Mouse (Mus musculus) cerebellum, postnatal 25 days (tissue): ENCODE measurements at regions not wholly inside any gene's neighbourhood (a gene's known extent, or its start where the extent isn't known, plus 50 kb on each side); places are given as distances from the start of the nearest gene placed in this dataset.

Source experiments
- DNase-seq, 2 experiments: peaks; one replicate each; pipeline ENCODE4 v3.0.0; 2021; ENCODE audit warnings: mixed read lengths in 2 of 2

DNA sequence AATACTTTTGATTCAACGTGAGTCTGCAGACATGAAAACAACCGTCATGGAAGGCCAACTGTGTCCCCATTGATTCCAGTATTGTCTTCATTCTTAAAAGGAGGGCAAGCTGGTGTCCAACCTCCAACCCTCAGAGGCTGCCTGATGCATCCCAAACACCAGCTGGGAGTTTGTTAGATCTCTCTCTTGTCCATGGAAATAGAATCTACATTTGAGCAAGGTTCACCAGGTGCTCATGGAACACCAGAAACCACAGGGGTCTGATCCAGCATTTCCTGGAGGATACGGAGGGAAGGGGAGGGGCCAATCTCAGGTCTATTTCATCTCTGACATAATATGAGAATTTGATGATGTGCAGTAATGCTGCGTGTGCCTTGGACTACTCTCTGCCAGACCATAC, 512.3 kb upstream of the Tbx3 start:
- no peak for DNase-seq

DNA sequence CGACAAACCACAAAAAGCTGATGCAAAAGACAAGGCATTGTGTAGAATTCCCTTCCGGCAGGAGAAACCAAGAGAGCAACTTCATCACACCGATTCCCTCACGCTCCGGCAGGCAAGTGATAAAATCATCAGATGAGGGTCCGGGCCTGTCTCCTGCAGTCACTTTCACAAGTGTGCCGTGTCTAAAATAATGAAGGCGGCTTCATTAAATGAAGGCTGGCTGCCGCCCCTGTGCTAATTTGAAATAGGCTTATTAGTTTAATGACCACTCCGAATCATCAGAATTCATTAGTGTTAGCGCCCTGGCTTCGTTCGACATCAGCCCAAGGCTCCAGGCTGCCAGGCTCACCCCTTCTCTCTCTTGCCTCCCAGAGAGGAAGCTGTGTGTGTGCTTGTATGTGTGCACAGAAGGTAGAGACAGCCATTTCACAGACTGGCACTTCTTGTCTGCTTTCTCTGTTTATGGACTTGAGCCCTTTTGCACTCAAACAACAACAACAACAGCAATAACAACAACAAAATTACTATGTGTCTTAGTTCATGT, 508.3 kb upstream of the Tbx3 start:
- DNase-seq, result no peak

DNA sequence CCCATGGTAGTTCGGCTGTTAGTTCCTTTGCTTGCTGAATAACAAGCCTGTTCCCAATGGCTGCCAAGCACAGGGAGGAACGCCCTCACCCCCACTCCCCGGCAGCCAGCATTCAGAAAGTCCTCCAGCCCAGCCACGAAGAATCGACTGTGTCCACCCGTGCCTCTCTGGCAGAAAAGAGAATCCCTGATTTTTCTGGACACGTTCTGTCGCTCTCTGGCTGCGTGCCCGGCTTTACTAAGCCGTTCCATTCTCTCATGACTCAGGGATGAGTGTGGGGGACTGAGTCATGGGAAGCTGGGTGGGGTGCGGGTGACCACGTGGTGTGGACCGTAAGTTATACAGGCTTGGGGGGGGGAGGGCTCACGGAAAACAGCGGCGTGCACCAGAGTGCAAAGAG, 502.8 kb upstream of the Tbx3 start:
- DNase-seq, result peak; percentile 65 to 84

DNA sequence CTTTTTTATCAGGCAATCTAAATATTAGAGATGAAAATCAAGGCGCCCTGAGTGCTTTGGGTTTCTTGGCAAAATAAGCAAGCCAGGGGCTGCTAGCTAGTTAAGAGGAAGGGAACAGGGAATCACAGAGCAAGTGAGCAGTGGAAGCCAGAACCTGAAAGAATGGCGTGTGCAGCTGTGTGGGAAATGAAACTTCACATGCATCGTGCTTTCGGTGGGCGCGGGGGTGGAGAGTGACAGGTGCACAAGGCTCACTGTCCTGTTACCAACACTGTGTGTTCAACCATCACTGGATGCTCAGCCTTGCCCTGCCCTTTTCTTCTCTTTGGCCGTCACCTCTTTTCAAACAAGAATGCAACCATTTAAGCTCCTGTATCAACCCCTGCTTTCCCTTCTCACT, 501.2 kb upstream of the Tbx3 start:
- DNase-seq, result no peak

DNA sequence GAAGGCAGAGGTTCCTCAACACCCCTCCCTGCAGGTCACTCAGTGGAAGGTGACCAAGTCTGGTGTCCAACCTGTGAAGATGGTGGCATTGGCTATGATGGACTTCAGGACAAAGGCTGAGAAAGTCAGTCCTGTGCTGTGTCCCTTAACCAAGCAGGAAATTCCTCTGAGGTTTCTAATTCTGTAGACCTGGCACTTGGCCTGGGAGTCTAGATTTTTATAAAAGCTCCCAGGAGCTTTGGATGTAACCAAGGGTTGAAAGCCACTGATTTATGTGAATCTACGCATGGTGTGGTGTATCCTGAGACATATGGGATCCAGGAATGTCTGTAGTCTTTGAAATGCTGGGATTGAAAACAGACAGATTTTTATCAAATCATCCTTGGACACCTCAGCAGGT, 498.8 kb upstream of the Tbx3 start:
- no peak for DNase-seq

DNA sequence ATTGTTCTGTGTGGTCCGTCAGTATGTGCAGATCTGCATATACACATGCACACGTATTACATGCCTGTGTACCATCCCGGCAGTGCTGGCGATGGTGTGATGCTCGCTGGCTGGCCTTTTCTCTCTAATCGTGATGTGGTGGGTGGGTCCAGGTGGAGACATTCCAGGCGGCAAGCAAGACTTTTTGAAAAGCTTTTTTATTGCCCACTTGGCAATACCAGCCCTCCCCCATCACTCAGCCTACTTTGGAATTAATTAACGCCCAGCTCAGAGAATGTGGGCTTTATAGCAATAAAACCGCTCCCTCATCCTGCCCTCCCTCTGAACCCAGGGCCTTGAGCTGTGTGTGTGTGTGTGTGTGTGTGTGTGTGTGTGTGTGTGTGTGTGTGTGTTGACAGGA, 491.7 kb upstream of the Tbx3 start:
- DNase-seq, result no peak

DNA sequence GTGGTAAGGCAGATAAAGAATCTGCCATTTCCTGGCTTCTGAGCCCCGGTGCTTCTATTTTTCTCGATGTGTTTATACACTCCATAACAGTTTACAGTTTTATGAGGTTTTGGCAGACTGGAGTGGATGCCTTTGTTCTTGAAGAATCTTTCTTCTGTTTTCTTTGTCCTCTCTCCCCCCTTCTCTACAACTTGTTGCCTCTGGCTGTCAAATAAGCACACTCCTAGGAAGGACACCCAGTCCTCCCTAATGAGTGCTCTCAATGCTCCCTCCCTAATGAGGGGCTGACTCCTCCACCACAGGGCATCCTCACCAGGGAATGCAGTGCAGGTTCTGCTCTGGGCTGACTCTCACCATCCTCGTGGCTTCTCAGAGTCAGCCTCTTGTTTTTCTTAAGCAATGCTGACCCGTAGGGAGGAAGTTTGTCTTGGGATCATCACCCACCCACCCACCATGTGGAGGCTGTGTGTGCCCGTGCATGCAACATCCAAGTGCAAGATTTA, 486.9 kb upstream of the Tbx3 start:
- no peak for DNase-seq

DNA sequence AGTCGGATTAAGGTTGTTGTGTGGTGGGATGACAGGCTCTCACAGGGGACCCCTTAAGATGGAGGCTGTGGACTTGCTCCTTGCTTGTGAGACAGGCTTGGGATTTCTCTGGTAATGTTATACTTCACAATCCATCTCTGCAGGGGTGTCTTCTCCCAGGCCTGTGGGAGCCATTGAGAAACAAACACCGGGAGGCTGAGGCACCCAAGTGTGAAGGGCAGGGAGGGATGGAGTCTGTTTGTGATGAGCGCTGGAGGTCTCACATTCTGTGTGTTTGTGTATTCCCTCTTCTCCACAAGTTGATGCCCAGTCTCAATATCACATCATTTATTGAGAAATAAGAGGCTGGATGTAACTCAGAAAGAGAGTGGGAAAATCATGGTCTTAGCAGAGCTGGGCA, 483.9 kb upstream of the Tbx3 start:
- no peak for DNase-seq

DNA sequence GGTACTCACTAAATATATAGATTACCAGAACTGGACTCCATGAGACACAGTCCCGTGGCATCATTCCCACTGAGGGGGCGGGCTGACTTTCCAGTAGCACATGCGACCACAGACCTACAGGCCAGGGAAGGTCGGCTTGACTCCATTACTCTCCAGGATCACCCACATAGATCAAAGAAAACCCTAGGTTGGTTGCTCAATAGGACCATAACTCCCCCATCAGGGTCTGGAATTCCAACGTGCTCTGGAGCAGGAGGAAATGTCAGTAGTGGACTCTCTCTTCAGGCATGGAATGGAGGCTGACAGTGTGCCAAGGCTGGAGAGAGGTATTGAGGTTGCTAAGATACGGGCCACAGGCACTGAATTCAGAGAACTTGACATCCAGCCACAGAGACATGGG, 482.0 kb upstream of the Tbx3 start:
- DNase-seq, result no peak

DNA sequence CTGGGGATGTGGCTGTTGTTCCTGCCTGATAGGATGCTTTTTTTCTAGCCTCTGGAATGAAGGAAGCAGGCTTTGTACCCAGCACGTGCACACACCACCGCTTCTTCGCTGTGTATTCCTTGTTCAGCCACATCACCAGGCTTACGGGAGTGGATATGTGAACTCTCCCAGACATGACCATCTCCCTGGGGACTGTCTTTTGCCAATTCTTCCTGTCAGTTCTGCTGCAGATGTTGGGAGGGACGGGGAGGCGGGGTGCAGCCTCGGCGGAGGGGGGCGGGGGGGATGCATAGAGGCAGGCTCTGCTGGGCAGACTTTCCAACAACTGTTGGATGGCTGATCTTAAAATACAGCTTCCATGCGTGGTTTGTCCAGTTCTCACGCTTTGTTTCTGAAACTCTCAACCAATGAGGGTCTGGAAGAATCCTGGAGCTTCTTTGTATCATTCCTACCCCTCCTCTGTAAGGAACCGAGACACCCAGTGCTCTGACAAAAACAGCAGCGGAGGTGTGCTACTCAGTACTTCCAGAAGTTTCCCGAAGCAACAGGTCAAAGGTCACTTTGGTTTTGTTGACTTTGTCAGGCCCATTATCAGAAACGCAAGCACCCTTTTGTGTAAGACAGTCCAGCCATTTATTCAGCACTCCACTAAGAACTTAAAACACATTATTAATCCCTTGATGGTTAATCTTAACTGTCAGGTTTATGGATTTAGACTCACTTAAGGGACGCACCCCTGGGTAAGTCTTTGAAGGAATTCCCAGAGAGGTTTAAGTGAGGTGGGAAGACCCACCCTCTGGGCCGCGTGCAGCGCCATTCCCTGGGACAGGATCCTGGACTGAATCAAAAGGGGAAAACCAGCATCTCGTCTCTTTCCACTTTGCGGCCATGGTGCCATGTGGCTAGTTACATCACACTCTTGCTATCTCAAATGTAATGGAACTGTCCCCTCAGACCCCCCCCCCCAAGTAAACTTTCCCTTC, 476.5 kb upstream of the Tbx3 start:
- DNase-seq, result no peak

DNA sequence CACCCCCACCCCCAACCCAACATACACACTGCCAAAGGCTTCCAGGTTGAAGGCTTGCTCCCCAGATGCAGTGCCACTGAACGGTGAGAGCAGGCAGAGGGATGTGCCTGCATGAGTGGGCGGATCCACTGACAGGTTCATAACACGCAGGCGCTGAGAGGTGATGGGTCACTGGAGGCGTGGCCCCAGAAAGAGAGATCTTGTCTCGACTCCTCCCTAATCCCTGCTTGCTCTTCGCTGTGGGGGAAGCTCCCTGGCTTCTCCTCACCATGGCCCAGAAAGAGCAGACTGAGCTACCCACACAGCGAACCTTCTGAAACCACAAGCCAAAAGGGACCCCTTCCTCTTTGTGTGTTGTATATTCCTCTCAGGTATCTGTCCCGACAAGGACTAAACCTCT, 470.6 kb upstream of the Tbx3 start:
- no peak for DNase-seq

DNA sequence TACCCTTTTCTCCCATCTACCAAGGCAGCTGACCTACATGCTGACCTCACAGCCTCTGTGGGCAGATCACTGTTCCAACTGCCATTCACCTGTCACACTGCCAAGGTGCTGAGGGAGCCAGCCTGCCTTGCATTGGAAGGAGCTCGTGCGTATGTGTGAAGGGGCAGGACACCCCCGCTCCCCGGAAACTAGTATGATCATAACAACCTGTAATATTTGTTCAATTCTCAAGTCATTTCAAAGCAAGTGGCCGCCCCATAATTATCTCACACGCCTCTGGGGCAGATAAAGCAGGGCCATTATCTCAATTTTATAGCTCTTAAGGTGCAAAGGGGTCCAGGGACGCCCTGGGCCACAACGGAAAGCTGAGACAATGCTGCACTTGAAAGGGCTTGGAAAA, 469.2 kb upstream of the Tbx3 start:
- no peak for DNase-seq

DNA sequence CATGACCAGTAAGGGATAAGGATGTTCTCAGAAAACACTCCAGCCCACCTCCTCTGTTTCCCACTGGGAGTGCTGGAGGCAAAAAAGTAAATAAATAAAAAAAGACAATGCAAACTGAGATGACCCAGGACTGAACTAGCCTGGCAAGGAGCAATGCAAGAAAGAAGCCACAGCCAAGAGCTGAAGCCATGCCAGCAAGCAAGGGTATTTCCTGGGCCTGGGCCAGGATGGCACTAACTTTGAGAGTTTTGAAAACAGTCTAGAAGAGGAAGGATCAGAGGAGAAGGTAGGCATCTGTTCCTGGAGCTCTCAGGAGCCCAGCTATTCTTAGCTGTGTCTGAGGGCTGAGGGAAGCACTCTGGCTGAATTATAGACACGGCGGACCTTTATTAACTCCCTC, 465.7 kb upstream of the Tbx3 start:
- DNase-seq, result no peak

DNA sequence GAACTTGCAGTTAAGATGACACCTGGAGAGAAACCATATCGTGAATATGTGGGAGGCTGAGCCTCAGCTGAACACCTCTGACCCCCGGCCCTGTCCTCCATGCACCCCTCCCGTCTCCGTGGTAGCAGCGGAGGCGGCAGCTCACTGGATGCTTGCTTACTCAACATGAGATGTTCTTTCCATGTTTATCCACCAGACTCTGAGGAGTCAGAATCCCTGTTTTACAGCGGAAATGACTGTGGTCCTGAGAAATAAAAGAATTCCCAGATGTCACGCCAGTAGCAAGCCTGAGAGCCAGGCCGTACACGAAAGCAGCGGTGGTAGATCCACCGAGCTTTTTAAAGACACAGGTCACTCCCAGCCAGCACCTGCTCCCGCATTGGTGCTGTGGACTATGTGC, 462.4 kb upstream of the Tbx3 start:
- DNase-seq, result no peak

DNA sequence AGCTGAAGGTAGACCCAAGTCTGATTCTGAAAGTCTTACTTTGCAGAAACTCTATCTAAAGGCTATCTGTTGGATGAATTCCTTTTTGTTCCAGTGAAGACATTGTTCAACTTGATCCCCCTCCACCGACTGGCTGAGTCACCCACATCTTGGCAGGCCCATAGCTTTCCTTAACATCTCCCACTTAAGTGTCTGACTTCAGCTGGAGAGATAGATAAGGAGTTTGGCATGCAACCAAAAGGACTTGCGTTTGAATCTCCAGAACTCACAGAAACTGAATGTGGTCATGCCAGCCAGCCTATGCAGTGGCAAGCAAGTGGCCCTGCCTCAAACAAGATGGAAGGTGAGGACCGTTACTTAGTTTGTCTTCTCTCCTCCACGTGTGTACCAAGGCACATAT, 457.3 kb upstream of the Tbx3 start:
- DNase-seq, result no peak

DNA sequence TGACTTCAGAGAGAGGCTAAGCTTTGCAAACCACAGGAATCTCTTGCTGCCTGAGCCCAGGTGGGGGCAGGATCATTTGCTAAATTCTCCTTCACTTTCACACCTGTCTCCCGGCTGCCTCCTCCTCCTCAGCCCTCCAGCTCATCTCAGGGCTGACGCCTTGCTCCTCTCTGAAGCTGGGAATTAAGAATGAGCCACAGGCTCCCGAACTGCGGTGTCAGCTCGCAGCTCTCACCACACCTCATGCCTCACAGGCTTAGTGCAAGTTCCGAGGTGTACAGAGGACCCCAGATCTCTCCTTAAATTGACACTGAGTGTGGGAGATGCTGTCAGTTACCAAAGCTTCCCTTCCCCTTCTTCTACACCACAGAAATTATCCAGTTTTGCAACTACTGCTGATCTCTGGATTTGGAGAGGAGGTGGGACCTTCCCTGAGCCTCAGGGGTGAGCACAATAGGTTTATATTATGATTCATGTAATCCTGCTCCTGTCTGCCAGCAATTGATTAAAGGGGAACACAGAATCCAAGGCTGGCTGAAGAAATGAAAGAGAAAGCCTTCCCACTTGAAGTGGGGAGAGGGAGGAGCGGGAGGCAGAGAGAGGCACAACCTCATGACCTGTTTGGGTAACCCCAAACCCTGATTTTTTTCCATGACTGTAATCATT, 456.6 kb upstream of the Tbx3 start:
- no peak for DNase-seq

DNA sequence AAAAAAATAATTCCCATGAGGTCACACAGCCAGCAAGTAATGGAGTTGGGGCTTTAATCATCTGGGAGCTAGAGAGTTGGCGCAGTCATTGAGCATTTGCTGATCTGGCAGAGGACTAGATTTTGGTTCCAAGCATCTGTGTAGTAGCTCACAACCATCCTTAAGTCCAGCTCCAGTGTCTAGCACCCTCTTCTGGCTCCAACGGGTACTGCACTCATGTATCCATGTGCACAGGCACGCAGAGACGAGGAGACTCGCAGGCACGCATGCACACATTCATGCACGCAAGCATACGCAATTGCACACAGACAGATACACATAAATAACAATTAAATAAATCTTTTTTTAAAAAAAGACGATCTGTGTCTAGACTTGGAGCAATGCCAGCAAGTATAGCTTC, 455.5 kb upstream of the Tbx3 start:
- DNase-seq, result no peak

DNA sequence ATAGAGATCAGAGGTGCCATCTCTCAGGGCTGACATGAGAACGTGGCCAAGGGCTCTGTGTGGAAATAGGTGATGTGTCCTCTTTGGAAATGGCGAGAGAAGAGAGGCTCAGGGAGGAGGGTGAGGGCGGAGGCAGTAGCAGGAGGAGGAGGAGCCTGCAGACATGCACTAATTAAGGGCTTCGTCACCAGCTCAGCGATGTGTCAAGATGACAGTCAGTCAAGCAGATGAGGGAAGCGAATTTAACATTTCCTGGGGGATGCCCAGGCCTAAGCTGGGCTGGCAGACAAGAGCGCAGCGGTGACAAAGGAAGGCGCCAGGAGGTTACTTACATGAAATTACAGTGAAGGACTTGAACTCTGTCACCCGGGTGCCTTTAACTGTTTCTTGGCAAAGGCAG, 455.1 kb upstream of the Tbx3 start:
- DNase-seq, result no peak

DNA sequence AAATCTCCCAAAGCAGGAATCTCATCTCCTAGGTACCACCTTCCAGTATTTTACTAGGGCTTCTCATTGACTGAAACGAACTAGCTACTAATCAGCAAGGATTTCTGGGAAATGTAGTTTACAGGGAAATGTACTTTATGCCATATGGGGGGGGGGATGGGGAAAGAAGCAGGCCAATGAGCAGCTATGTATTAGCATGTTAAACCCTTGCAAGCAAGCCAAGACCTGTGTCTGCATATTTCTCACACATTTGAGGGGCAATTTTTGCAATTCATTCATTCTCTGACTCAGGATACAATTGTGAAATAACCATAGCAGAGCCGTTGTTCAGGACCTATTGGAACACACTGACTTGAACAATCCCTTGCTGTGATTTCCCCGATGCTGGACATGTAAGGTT, 454.3 kb upstream of the Tbx3 start:
- no peak for DNase-seq

DNA sequence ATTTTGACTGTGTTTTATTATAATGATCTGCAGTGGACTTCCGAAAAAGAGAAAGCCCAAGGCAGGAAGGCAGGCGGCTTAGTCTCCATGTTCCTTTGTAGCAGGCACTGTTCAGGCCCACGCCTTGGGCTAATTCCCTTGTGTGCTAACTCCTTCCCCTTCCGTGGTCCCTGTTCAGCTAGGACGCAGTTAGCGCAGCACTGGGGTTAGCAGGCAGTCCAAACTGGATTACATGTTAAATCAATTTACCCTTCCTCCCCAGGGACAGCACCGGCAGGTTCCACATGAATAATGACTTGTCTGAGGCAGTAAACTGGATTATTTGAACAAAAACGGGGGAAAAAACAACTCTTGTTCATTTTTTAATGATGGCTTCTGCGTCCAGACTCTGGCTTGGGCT, 453.4 kb upstream of the Tbx3 start:
- DNase-seq, result no peak

DNA sequence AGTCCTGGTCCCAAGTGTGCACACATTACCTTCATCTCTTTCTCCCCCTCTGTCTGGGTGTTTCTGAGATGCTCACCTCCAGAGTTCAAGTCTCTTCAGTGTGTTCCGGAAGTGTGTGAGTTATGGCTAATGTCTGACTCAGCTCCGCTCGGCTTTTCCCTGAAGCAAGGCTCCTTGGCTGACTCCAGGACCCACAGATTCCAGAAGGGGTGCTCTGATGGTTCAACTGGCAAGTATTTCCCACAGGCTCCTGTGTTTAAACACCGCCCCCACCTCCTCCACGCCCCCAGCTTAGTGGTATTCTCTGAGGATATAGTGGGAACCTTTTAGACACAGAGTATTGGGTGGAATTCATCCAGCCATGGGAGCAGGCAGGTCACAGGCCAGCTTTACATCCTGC, 441.8 kb upstream of the Tbx3 start:
- DNase-seq, result no peak

DNA sequence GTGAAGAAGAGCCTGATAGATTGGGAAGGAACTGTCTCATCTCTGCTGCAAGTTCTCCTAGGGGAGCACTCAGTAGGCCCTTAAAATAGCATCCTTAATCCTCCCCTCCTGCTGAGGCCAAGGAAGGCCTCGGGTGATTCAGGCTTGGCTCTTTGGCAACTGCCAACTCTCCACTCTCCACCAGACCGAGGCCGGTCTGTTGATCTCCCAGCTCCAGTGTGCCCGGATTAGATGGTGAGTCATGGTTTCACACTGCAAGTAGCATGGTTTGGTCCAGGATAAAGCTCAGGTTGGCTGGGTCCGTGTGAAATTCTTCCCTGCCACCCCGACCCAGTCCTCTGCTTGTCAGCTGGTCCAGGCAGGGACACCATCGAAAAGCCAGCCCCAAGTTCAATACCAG, 437.5 kb upstream of the Tbx3 start:
- peak; percentile 58 to 74 for DNase-seq

DNA sequence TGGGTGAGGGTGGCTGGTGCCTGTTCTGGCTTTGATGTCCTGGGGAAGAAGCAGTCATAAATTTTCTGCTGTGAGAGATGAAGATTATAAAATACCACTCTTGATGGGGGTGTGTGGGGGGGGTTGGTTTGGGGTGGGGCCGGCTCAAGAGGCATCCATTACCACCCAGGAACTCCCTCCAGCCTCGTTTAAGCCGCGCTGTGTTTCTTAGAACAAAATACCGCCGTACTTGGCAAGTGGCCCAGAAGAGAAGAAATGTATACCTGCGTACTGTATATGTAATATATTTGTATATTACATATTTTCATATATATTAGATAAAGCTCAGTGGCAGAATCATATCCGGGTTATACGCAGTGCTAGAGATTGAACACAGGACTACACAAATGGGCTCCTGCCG, 434.6 kb upstream of the Tbx3 start:
- DNase-seq, result no peak

DNA sequence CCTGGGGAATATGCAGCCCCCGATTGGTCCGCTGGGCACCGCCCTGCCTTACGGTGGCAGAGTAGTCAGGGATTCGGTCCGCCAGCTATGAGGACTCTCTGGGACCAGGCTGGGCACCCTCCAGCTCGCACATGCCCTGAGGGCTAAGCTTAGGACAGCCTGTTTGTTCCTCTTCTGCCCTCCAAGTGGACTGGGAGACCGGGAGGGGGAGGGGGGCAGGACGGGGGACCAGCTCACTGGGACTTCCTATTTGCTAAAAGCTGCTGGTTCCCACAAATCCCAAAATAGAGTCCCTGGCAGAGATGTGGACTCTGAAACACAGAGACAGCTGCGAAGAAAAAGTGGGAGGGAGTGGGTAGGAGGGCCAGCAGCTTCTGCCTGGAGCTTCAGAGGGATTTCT, 423.6 kb upstream of the Tbx3 start:
- DNase-seq, result peak in 1 of 2 experiments; percentile 27
